Mouse (Mus musculus) left cerebral cortex, postnatal 4 days (tissue): Measurements from ENCODE around the gene Enpp4. TPM values are rescaled to one million over a fixed set of nuclear protein-coding genes. Genes with fewer than 3 reads are reported as not detected.
A peak's percentile ranks its signal among the peaks of the same experiment; 100 is the strongest.

Experiments used
- DNase-seq: peaks from one replicate; pipeline ENCODE4 v3.0.0-alpha.2; 2022
- intact Hi-C: fragments of 180-260 bp; cut with DNase I; formaldehyde crosslinking; loops from one replicate; pipeline ENCODE4 v1.15.1; 2025
- total RNA-seq, 2 experiments: library from RNA; stranded (reverse); gene quantifications; 2 replicates each; pipeline ENCODE4 v1.2.3; 2021

Enpp4 gene
- total RNA-seq, 2 experiments from 2014 or later, result 5.8 to 6.1 TPM

DNA sequence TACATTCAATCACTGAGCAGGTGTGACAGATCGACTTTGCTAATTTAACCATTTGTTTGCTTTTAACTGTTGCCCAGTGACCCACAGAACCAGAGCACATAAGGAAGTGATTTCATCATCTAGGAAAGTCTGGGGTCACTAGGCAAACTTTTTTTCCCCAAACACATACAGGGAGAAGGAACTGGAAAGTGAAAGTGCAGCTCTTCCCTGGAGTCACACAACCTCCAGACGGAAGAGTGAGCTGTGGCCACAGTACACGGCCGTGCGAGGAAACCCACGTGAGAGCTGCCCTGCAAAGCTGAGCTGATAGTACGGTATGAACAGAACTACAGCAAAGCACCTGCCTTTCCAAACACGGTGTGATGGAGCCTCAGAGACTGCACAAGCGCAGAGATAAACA is 4.7 kb downstream of the Enpp4 start:
- DNase-seq, result no peak
- intact Hi-C loops, result no loop called here

DNA sequence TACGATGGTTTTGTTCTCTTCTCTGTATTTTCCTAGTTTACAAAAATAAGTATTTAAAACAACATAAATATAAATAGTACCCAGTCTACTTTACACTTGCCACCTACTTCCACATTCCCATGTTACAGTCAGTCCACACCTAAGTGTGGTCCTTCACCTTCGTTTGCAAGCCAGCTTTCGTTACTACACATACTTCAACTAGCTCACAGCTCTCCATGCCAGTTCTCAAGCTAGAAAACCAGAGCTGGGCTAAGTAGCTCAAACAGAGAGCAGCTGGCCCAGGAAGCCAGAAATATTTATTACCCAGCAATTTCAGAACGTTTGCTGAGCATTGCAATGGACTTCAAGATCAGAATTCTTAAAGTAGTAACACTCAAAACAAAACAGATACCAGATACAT is 5.1 kb downstream of the Enpp4 start:
- intact Hi-C loops, result no loop called here
- DNase-seq, result no peak

DNA sequence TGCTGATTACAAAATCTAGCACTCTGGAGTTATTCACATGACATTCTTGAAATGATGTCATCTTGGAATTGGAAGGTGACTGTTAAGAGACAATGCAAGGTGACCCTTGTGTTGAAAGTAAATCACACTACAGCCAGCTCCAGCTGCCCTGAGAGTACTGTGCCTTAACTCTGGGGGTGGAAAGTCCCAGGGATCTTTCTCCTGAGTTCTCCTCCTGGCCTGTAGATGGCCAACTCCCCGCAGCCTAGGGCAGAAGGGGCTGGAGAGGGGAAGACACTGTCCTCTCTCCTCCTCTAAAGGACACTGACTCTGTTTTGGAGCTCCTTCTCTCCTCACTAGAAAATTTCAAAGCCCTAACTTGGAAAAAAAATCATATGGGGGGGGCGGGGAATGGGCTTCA is 14.1 kb downstream of the Enpp4 start:
- intact Hi-C loops, result no loop called here
- no peak for DNase-seq

DNA sequence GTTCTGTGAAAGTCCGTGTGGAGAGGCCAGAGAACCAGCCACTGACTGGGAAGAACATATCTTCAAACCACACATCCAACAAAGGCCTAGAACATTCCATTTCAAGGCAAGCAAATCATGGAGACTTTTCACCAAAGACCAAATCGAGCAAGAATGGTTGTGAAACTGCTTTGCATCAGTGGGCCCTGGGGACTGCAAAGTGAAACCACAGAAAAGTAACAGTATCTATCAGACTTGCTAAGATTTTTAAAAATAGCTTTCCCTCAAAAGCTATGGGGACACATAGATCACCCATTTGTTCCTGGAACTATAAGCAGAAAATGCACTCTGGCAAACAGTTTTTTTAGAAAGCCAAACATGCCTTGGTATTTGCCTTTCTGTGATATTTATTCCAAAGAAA is 14.7 kb downstream of the Enpp4 start:
- intact Hi-C loops, result no loop called here
- no peak for DNase-seq

DNA sequence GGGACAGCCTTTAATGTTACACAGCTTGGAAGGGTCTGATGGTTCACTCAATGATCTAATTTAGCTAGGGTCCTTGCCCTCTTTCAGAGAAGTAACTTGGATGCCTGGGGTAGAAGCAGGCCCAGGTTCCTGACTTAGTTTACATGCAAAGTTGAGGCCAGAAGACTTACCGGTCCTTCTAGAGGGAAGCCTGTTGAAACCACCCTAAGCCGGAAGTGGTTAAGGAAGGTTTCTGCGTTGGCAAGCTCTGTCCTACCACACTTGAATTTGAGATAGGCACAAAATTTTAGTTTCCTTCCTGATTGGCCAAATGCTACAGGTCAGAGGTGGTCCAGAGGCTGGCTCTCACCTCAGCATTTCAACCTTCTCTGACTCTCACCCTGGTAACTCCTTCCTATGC is 17.4 kb downstream of the Enpp4 start:
- intact Hi-C loops, result no loop called here
- DNase-seq, result no peak

DNA sequence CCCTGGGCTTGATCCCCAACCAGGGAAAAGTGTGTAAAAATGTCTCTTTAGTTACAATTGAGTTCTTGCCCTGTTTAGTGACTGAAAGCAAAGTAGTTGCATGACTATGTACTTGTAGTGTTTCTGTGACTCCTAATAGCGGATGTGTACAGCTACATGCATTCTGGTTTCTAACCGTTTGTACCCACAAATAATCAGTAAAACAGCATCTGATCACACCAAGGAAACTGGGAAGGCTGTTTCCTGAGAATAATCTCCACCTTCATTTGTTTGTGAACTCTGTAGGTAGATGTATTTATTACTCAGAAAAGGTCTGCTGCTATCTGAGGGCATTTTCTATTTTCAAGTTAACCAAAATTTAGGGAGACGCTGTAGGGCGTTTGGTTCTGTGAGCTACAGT is 22.5 kb downstream of the Enpp4 start:
- intact Hi-C loops, result no loop called here
- DNase-seq, result no peak

DNA sequence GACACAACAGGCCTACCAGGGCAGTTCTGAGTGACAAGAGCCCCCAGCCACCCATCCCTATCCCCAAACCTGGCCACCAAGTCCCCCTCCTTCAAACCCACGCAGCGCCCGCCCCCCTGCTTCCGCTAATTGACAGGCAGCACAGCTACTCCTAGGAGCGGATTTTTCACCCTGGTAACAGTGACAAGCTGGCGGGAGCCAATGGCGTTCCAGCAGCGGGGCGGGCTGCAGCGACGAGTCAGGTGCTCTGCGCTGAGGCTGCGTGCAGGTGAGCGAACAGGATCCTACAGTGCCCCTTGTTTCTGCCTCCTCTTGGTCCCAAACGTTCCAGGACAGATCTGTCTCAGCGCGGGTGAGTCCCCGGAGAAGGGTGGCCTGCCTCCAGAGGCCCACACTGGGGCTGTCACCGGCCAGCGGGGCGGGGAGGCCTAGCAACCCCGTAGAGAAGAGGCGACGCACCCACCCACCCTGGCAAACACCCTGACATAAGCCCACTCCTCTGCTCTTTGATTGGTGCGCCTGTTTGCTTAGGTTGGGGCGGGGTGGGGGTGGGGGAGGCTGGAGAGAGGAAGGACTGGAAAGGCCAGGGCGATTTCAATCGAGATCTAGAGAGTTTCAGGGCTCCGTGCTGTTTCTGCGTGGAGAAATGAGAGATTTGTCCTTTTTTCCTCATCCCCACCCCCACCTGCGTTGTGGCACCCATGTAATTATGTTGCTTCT is 26.8 kb downstream of the Enpp4 start, which contains the start of gene Enpp5:
Gene Enpp5 (plus strand): TSS at position 183 of the 720 bp plus-strand sequence.
- intact Hi-C loops, result loop anchor here (5.0 kb wide), 1 partner anchor 39 kb away; no protein-coding TSS in a partner anchor

DNA sequence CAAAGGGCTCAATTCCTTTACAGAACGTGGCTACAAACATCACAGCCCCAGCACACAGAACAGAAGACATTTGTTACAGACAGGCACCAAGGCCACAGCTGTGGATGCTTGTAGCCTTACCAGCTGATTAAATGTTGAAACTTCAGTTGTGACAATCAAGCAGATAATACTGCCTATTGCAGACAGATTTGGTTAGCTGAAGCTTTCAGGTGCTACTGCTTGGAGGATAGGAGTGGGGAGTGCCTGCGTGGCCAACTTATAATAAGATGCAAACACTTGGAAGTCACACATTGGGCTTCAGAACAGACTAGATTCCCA is 27.8 kb downstream of the Enpp4 start:
- intact Hi-C loops, result loop anchor here (5.0 kb wide), 1 partner anchor 39 kb away; no protein-coding TSS in a partner anchor
- DNase-seq, result no peak

More for the DNA sequence above, 26.8 kb downstream of the Enpp4 start, which contains the start of gene Enpp5:
- peak; percentile 89 for DNase-seq

DNA sequence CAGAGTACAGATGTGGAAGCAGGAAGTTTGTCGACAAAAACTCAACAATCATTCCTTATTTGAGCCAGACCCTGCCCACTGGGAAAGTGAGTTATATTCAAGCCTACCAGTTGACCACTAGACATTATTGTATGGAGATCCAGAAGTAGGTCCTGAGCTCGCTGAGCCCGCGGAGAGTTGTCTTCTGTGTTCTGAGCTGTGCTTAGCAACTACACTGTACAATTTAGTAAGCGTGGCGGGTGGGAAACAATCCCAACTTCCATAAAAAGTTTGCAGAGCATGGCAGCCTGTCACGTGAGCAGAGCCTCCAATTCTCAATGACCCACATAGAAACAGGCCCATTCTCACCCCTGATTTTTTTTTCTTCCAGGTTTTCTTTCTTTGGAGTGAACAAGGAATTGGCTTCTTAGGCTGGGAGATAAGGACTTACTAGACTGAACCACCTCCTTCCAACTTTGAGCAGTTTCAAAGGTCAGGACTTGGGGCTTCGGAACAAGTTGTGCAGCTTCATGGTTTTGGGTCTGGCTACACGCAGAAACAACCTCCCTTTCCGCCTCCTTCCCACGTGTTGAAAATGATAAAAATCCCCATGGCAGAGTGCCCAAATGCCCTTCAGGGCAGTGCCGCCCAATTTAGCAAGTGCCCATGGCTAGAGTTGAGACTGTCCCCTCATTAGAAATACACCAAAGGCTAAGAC is 28.3 kb downstream of the Enpp4 start:
- DNase-seq, result no peak
- intact Hi-C loops, result loop anchor here (5.0 kb wide), 1 partner anchor 40 kb away; no protein-coding TSS in a partner anchor

DNA sequence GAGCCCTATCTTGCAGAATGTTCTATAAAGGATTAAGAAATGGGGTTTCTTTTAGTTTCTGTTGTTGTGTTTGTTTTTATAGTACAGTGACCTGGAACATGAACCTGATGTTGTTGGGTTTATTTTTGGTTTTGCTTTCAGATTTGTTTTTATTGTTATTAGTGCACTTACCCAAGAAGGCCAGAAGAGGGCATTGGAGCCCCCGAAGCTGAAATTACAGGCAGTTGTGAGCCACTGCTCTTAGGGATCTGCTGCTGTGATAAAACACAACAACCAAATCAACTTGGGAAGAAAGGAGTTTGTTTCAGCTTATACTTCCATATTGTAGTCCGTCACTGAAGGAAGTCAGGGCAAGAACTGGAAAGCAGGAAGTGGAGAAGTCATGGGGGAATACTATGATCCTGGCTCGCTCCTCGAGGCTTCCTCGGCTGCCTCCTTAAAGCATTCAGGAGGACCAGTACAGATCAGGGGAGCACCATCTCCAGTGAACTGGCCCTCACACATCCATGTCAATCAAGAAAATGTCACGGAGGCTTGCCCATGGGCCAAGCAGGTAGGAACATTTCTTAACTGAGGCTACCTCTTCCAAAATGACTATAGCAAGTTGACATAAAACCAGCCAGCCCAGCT is 29.4 kb downstream of the Enpp4 start:
- intact Hi-C loops, result loop anchor here (5.0 kb wide), 1 partner anchor 41 kb away; no protein-coding TSS in a partner anchor
- peak; percentile 6 for DNase-seq

DNA sequence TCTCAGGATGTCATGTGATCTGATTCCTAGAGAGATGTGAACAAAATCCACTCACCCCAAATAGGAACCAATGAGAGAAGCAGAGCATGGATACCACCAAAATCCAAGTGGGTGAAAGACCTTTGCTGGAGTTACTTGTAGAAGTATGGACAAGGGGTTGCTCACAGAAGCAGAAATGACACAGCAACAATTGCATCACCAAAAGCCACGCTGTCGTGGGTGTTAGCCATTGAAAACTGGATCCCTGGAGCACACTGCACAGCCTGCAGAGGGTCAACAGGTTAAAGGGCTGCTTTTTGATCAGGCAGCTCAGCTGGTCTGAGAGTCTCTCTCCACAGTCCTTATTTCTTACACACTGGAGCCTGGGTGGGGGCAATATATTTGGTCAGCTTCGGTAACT is 30.0 kb downstream of the Enpp4 start:
- intact Hi-C loops, result loop anchor here (5.0 kb wide), 1 partner anchor 42 kb away; no protein-coding TSS in a partner anchor

DNA sequence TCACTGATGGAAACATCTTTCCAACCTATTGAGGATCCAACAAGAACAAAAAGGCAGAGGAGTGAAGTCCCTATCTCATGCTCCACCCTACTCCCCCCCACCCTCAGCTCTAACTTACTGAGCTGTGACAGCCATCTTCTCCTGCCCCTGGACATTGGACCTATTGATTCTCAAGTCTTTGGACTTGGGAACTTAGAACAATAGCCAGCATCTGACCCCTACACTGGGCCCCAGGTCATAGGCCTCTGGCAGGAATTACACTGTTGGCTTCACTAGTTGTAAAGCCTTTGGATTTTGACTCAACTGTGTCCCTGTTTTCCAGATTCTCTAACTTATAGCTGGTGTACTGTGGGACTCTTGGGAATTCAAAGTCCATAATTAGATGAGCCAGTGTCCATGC is 33.9 kb downstream of the Enpp4 start:
- DNase-seq, result no peak
- intact Hi-C loops, result no loop called here

More for the DNA sequence above, 30.0 kb downstream of the Enpp4 start:
- no peak for DNase-seq

DNA sequence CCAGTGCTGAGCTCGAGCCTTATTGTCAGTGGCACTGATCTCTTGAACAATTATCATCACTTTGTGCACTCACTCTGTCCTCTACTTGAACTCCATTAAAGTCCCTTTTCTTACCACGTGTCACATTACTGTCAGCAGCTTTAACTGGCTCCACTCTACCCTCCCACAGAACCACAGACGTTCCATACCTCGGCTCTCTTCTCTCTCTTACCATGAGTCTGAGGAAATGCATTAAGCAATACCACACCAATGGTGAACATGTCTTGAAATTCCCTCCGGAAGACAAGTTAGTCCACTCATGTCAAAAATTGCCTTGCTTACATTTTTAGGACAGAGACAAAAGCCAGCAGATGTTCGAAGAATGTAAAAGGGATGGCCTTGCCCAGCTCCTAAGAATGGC is 36.7 kb downstream of the Enpp4 start:
- intact Hi-C loops, result no loop called here
- DNase-seq, result no peak

DNA sequence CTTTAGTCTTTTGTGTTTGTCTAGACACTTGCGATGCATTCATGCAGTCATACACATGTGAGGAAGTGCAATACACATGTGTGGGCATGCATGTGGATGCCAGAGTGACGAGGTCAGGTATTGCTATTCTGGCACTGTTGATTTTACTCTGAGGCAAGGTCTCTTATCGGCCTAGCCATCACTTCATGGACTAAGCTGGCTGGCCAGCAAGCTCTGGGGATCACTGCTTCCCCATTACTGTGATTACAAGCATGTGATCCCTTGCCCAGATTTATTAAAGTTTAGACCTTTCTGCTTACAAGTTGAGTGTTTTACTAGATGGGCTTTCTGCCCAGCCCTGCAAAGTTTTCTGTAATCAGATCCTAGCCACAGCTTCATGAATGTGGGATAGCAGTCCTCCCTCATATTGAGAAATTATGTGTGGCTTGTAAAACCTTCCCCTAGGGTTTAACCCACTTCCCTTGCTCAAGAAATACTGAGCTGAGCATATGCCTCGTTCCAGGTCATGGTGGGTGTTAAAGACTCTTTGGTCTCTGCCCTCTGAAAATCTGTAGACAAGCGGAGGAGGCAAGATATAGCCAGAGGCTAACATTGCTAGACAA is 44.2 kb downstream of the Enpp4 start:
- no peak for DNase-seq
- intact Hi-C loops, result no loop called here

DNA sequence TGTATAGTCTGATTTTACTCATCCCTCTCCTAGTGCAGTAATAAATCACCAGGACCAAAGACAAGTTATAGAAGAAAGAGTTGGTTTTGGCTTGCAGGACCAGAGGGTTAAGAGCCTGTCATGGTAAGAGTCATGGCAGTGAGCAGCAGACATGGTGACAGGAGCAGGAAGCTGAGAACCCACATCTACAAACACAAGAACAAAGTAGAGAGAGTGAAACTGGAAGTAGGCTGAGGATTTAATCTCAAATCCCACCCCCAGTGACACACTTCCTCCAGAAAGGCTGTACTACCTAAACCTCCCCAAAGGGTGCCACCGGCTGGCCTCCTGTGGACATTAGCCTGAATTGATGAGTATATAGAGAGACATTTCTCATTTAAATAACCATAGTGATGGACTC is 44.8 kb downstream of the Enpp4 start:
- intact Hi-C loops, result no loop called here

DNA sequence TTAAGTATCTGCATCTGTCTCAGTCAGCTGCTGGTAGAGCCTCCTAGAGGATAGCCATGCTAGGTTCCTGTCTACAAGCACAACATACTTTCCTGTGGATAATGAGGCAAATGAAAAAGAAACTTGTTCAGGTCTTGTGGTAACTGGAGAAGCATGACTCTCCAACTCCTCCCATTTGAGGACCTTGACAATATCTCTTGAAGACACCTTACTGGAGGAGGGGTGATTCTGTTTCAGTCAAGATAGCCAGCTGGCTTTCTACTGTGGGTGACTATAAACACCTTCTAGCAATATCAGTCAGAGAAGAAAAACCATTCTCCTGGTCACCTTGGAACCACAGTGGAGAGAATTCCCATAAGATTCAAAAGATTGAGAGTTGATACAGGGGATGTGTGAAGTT is 47.5 kb downstream of the Enpp4 start:
- intact Hi-C loops, result no loop called here
- no peak for DNase-seq

More for the DNA sequence above, 44.8 kb downstream of the Enpp4 start:
- no peak for DNase-seq

DNA sequence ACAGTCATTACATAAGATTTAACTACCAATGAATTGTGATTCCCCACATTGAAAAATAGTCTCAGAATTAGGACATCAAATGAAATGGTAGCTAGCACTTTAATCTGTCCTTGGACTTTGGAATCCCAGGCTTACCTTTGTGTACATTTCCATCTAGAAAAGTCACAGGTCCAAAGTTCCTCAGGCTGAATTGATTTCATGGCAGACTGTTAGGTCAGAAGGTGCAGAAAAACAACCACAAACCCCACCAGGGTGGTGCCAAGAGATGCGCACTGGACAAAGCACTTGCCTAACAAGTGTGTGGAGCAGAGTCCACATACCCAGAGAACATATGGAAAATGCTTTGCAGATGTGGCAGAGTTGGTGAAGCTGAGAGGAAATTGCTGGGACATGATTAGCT is 48.5 kb downstream of the Enpp4 start:
- intact Hi-C loops, result no loop called here
- DNase-seq, result no peak

DNA sequence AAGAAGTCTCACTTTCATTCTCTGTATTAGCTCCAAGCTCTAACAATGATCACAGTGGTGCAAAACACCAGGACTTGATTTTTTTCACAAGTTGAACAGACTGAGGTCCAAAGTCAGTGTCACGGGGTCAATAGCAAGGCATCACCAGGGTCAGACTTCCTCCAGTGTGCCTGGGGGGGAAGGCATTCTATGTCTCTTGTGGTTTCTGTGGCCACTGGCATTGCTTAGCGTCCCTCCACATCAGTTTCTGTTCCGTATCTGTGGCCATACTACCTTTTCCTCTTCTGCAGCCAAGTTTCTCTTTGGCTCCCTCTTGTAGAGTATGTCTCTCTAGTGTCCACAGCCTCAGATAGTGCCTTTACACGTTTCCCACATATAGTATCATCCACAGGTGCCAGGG is 52.2 kb downstream of the Enpp4 start:
- intact Hi-C loops, result no loop called here
- no peak for DNase-seq
